Mouse (Mus musculus): Measurements from ENCODE around the gene Omt2a.
"Not testable (repeated sequence)": the region's sequence is repeated elsewhere in the genome, so short reads cannot be mapped to it uniquely, and the experiment has no call there.

The Omt2a gene

GRCm38 (mm10) chr9:78314696-78315095 lies at the start of gene Omt2a:
TSS of gene Omt2a (minus strand) at chr9:78314796.
- DNase-seq (ENCODE audit: extremely low spot score, low read depth, low spot score), result no peak

GRCm38 (mm10) chr9:78363374-78363773 lies 48.8 kb upstream of the Omt2a start:
- DNase-seq (ENCODE audit: extremely low spot score, low read depth, low spot score), result no peak

- no peak for DNase-seq (ENCODE audit: extremely low spot score, low read depth, low spot score)
Observed at GRCm38 (mm10) chr9:78360484-78360872, 45.9 kb upstream of the Omt2a start.

- DNase-seq (ENCODE audit: extremely low spot score, low read depth, low spot score), result no peak
Observed at GRCm38 (mm10) chr9:78359750-78360483, 45.3 kb upstream of the Omt2a start.

GRCm38 (mm10) chr9:78358053-78358452 lies 43.5 kb upstream of the Omt2a start:
- peak; percentile 41 for DNase-seq (ENCODE audit: extremely low spot score, low read depth, low spot score)

- DNase-seq (ENCODE audit: extremely low spot score, low read depth, low spot score), result no peak
Observed at GRCm38 (mm10) chr9:78355611-78356010, 41.0 kb upstream of the Omt2a start, which contains the start of gene Gsta2. TSS of gene Gsta2 (minus strand) at chr9:78355788.

- no peak for DNase-seq (ENCODE audit: extremely low spot score, low read depth, low spot score)
Observed at GRCm38 (mm10) chr9:78354665-78355578, 40.3 kb upstream of the Omt2a start.

GRCm38 (mm10) chr9:78351504-78352220 lies 37.1 kb upstream of the Omt2a start:
- DNase-seq (ENCODE audit: extremely low spot score, low read depth, low spot score), result no peak

- DNase-seq (ENCODE audit: extremely low spot score, low read depth, low spot score), result not testable (repeated sequence)
Observed at GRCm38 (mm10) chr9:78350007-78350406, 35.4 kb upstream of the Omt2a start.

- not testable (repeated sequence) for DNase-seq (ENCODE audit: extremely low spot score, low read depth, low spot score)
Observed at GRCm38 (mm10) chr9:78349141-78349540, 34.5 kb upstream of the Omt2a start.

- DNase-seq (ENCODE audit: extremely low spot score, low read depth, low spot score), result not testable (repeated sequence)
Observed at GRCm38 (mm10) chr9:78348206-78349004, 33.8 kb upstream of the Omt2a start.

GRCm38 (mm10) chr9:78347004-78347403 lies 32.4 kb upstream of the Omt2a start:
- no peak for DNase-seq (ENCODE audit: extremely low spot score, low read depth, low spot score)

- DNase-seq (ENCODE audit: extremely low spot score, low read depth, low spot score), result not testable (repeated sequence)
Observed at GRCm38 (mm10) chr9:78345235-78345634, 30.6 kb upstream of the Omt2a start.

- not testable (repeated sequence) for DNase-seq (ENCODE audit: extremely low spot score, low read depth, low spot score)
Observed at GRCm38 (mm10) chr9:78343055-78343454, 28.5 kb upstream of the Omt2a start.

GRCm38 (mm10) chr9:78342494-78342893 lies 27.9 kb upstream of the Omt2a start:
- DNase-seq (ENCODE audit: extremely low spot score, low read depth, low spot score), result not testable (repeated sequence)

- DNase-seq (ENCODE audit: extremely low spot score, low read depth, low spot score), result not testable (repeated sequence)
Observed at GRCm38 (mm10) chr9:78340324-78340723, 25.7 kb upstream of the Omt2a start.

GRCm38 (mm10) chr9:78337050-78337449 lies 22.5 kb upstream of the Omt2a start:
- not testable (repeated sequence) for DNase-seq (ENCODE audit: extremely low spot score, low read depth, low spot score)

- not testable (repeated sequence) for DNase-seq (ENCODE audit: extremely low spot score, low read depth, low spot score)
Observed at GRCm38 (mm10) chr9:78327289-78327688, 12.7 kb upstream of the Omt2a start, which contains the start of gene Omt2b. TSS of gene Omt2b (plus strand) at chr9:78327589.

GRCm38 (mm10) chr9:78319499-78319898 lies 4.9 kb upstream of the Omt2a start:
- DNase-seq (ENCODE audit: extremely low spot score, low read depth, low spot score), result no peak

- not testable (repeated sequence) for DNase-seq (ENCODE audit: extremely low spot score, low read depth, low spot score)
Observed at GRCm38 (mm10) chr9:78308122-78308521, 6.5 kb downstream of the Omt2a start.
